8 mouse cellular contexts compared by ENCODE assay signal in genomic region chr12:110598527-110598926, GRCm38 (mm10). TPM values are rescaled to one million over a fixed set of nuclear protein-coding genes. Genes with fewer than 3 reads are reported as not detected.
A peak's percentile ranks its signal among the peaks of the same experiment; 100 is the strongest.
DNase-seq lines count a peak whose midpoint lies in the region; ATAC-seq and TF ChIP-seq lines count a peak whose summit lies in the region.

No protein-coding gene starts in this region.

- H3K27me3 ChIP-seq in testis, adult 2 months (ENCODE audit: control insufficient read depth, insufficient read depth, low read length): no peaks in the 10 kb centered on the region
- no peaks in the 10 kb centered on the region for H3K27me3 ChIP-seq in forebrain, postnatal 0 days (ENCODE audit: insufficient read depth, low read length)
- no peaks in the 10 kb centered on the region for H3K27me3 ChIP-seq in kidney, postnatal 0 days (ENCODE audit: insufficient read depth, low read length)
- no peaks in the 10 kb centered on the region for H3K27me3 ChIP-seq in liver, embryonic 14.5 days (ENCODE audit: control insufficient read depth, insufficient read depth, low read length)

- TF ChIP-seq EP300 in liver, embryonic 14.5 days (IDR thresholded peaks at IDR 0.05; ENCODE audit: low read depth): no peak

- H3K4me3 ChIP-seq in testis, adult 2 months (ENCODE audit: control insufficient read depth, low read depth, low read length): no peak overlapping the region
- H3K4me3 ChIP-seq in forebrain, postnatal 0 days (ENCODE audit: low read depth, low read length): no peak overlapping the region
- no peak overlapping the region for H3K4me3 ChIP-seq in kidney, postnatal 0 days (replicated peaks; ENCODE audit: low read depth, low read length)
- H3K4me3 ChIP-seq in liver, embryonic 14.5 days (ENCODE audit: insufficient read depth in 1 of 2, low read depth in 2 of 2, low read length in 2 of 2): no peak overlapping the region

- no peak for ATAC-seq in forebrain, postnatal 0 days
- ATAC-seq in kidney, postnatal 0 days (replicated peaks; ENCODE audit: low FRiP score, low read depth): no peak
- no peak for ATAC-seq in liver, embryonic 14.5 days (ENCODE audit: insufficient read depth)
- no peak for ATAC-seq in erythroblast, adult 5-6 weeks (replicated peaks; ENCODE audit: low FRiP score, poor library complexity, severe bottlenecking)

- no peaks in the 10 kb centered on the region for H3K36me3 ChIP-seq in testis, adult 2 months (ENCODE audit: control insufficient read depth, insufficient read depth, low read length)
- no peaks in the 10 kb centered on the region for H3K36me3 ChIP-seq in forebrain, postnatal 0 days (ENCODE audit: insufficient read depth)
- no peaks in the 10 kb centered on the region for H3K36me3 ChIP-seq in kidney, postnatal 0 days (ENCODE audit: insufficient read depth, low read length)
- H3K36me3 ChIP-seq in liver, embryonic 14.5 days (replicated peaks; ENCODE audit: control insufficient read depth, insufficient read depth, low read depth): no peaks in the 10 kb centered on the region

- H3K4me2 ChIP-seq in forebrain, postnatal 0 days (ENCODE audit: low read depth): no peak overlapping the region
- H3K4me2 ChIP-seq in kidney, postnatal 0 days (ENCODE audit: low read length): no peak overlapping the region
- H3K4me2 ChIP-seq in liver, embryonic 14.5 days (ENCODE audit: low read depth): no peak overlapping the region

- H3K9ac ChIP-seq in forebrain, postnatal 0 days: no peak overlapping the region
- H3K9ac ChIP-seq in kidney, postnatal 0 days (ENCODE audit: low read depth, low read length): no peak overlapping the region
- H3K9ac ChIP-seq in liver, embryonic 14.5 days (replicated peaks): no peak overlapping the region

- 5% methylated on average over 7 of the region's 7 CpGs for WGBS in forebrain, postnatal 0 days
- WGBS in kidney, postnatal 0 days: 10% methylated on average over 7 of the region's 7 CpGs
- 7% methylated on average over 7 of the region's 7 CpGs for WGBS in liver, embryonic 14.5 days (ENCODE audit: insufficient replicate concordance)

- H3K9me3 ChIP-seq in forebrain, postnatal 0 days (ENCODE audit: low read length): no peaks in the 10 kb centered on the region
- no peaks in the 10 kb centered on the region for H3K9me3 ChIP-seq in kidney, postnatal 0 days (replicated peaks; ENCODE audit: low read length)
- no peaks in the 10 kb centered on the region for H3K9me3 ChIP-seq in liver, embryonic 14.5 days (ENCODE audit: control insufficient read depth, low read length)

- TF ChIP-seq POLR2A in testis, adult 2 months (IDR thresholded peaks at IDR 0.05; ENCODE audit: control insufficient read depth, low read depth, low read length): no peak
- TF ChIP-seq POLR2A in brain, embryonic 14.5 days (IDR thresholded peaks at IDR 0.05; ENCODE audit: borderline replicate concordance, extremely low read depth, insufficient read depth, insufficient read length, poor library complexity, severe bottlenecking): no peak

- TF ChIP-seq CTCF in testis, adult 2 months (IDR thresholded peaks at IDR 0.05; ENCODE audit: control insufficient read depth, insufficient read depth, insufficient replicate concordance, low read depth, low read length): peak; percentile 52; the same call in 1 of the 2 replicates
- TF ChIP-seq CTCF in brain, embryonic 14.5 days (IDR thresholded peaks at IDR 0.05; ENCODE audit: borderline replicate concordance, extremely low read depth, insufficient read depth, insufficient read length): peak; percentile 80
- peak; percentile 78 for TF ChIP-seq CTCF in forebrain, postnatal 0 days (IDR thresholded peaks at IDR 0.05; ENCODE audit: low read depth)
- TF ChIP-seq CTCF in kidney, postnatal 0 days (IDR thresholded peaks at IDR 0.05; ENCODE audit: low read depth): peak; percentile 86
- TF ChIP-seq CTCF in liver, embryonic 14.5 days (IDR thresholded peaks at IDR 0.05; ENCODE audit: low read depth): peak; percentile 83

- H3K27ac ChIP-seq in testis, adult 2 months (ENCODE audit: control insufficient read depth, insufficient read depth, low read depth, low read length): no peak overlapping the region
- H3K27ac ChIP-seq in forebrain, postnatal 0 days (ENCODE audit: low read depth, low read length): no peak overlapping the region
- H3K27ac ChIP-seq in kidney, postnatal 0 days: no peak overlapping the region
- H3K27ac ChIP-seq in liver, embryonic 14.5 days: no peak overlapping the region

- H3K4me1 ChIP-seq in testis, adult 2 months (ENCODE audit: control insufficient read depth, insufficient read depth, low read length): peaks cover 4% of the 10 kb centered on the region; the same call in 1 of the 2 replicates
- H3K4me1 ChIP-seq in forebrain, postnatal 0 days (ENCODE audit: insufficient read depth): peaks cover 12% of the 10 kb centered on the region
- peaks cover 16% of the 10 kb centered on the region; the same call in 1 of the 2 replicates for H3K4me1 ChIP-seq in kidney, postnatal 0 days (replicated peaks; ENCODE audit: insufficient read depth, low read length)
- H3K4me1 ChIP-seq in liver, embryonic 14.5 days (replicated peaks; ENCODE audit: control insufficient read depth in 2 of 2, insufficient read depth in 2 of 2, low read length in 1 of 2): peaks cover 13 to 16% of the 10 kb centered on the region in 2 experiments

- DNase-seq in testis, postnatal 14 days (ENCODE audit: low spot score): no peak
- peak; percentile 71 for DNase-seq in brain, embryonic 14.5 days (ENCODE audit: low read depth)
- DNase-seq in forebrain, postnatal 0 days: peak; percentile 80
- DNase-seq in kidney, postnatal 0 days (ENCODE audit: low spot score): peak; percentile 75
- DNase-seq in liver, embryonic 14.5 days (ENCODE audit: low read depth in 3 of 3, low spot score in 3 of 3): peak; percentile 36 to 49 (median 42)
- DNase-seq in right cerebral cortex, postnatal 10 days (ENCODE audit: low spot score in 2 of 2): peak; percentile 78 to 81

RNA-seq across cellular contexts. Expression of gene Dync1h1, which starts 2.7 kb away (rescaled TPM):
- 214 and 240 TPM in 2 replicates for polyA plus RNA-seq in testis, adult 2 months (2012; rRNA removed)
- polyA plus RNA-seq in brain, embryonic 14.5 days (2012; rRNA removed): 300 and 496 TPM in 2 replicates
- 253 and 275 TPM in 2 replicates for total RNA-seq in forebrain, postnatal 0 days (2014; rRNA removed)
- 45.4 and 54.6 TPM in 2 replicates for polyA plus RNA-seq in forebrain, postnatal 0 days (2015; fragmentation: Nextera tagmentation; extraction: Ambion mirVana)
- polyA plus RNA-seq in kidney, postnatal 0 days (2015; fragmentation: Nextera tagmentation; extraction: Ambion mirVana): 33.2 and 38.1 TPM in 2 replicates
- 6.9 and 27.3 TPM in 2 replicates for polyA plus RNA-seq in liver, embryonic 14.5 days (2012; rRNA removed)
- polyA plus RNA-seq in liver, embryonic 14.5 days (2014; fragmentation: Nextera tagmentation; extraction: Ambion mirVana): 12.4 and 15.9 TPM in 2 replicates
- total RNA-seq in erythroblast, adult 5-6 weeks (2015; ENCODE audit: low replicate concordance): 31.1 and 31.3 TPM in 2 replicates
- 41.8 and 59.6 TPM in 2 replicates for total RNA-seq in erythroblast, adult 5-6 weeks (2017; ENCODE audit: low replicate concordance)
